Mouse (Mus musculus) liver, adult 2 months (tissue): ENCODE measurements around the gene Hpcal1.

Experiments
- CTCF ChIP-seq: fragments of 200-500 bp; IDR thresholded peaks from 2 replicates; pipeline ENCODE4 v1.5.1; 2011; ENCODE audit warnings: low read depth, low read length, control low read depth
- POLR2A ChIP-seq: fragments of 200-500 bp; IDR thresholded peaks from 2 replicates; pipeline ENCODE4 v1.6.1; 2011; ENCODE audit warnings: low read length, control low read depth; ENCODE audit not compliant: insufficient read depth; ENCODE audit errors: extremely low read depth

DNA sequence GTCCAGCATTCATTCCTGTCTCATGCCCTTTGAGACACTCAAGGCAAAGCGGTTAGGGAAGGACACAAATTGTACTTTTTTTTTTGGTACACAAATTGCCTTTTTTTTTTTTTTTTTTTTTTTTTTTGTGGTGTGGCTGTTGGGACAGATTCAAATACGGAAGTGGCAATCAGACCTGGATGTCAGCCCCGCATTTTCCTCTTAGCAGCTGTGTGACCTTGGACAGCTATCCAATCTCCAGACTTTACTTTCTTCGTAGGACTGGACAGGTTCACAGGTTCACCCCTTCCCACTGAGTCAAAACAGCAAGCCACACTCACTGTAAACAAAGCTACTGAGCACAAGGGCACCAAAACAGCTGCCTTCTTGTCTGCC is 57.5 kb downstream of the Hpcal1 start:
- TF ChIP-seq CTCF, result no peak
- TF ChIP-seq POLR2A, result no peak
